Mouse (Mus musculus) bone marrow, adult 2 months (tissue): ENCODE measurements at regions not wholly inside any gene's neighbourhood (a gene's known extent, or its start where the extent isn't known, plus 50 kb on each side); places are given as distances from the start of the nearest gene placed in this dataset.

ENCODE experiments used
- H3K27ac ChIP-seq: fragments of 200-500 bp; 2 replicates; pipeline ENCODE4 v1.5.1; 2012; ENCODE audit warnings: low read depth, mild to moderate bottlenecking, control low read depth, inconsistent platforms, low read length; ENCODE audit not compliant: control insufficient read depth, poor library complexity, insufficient read depth
- H3K4me1 ChIP-seq: fragments of 200-500 bp; 2 replicates; pipeline ENCODE4 v1.6.1; 2011; ENCODE audit warnings: low read length; ENCODE audit not compliant: control insufficient read depth, insufficient read depth
- H3K4me3 ChIP-seq: fragments of 200-500 bp; replicated peaks from 2 replicates; pipeline ENCODE3; 2011; ENCODE audit warnings: mild to moderate bottlenecking, low read depth, low read length, control low read depth; ENCODE audit not compliant: control insufficient read depth
- CTCF ChIP-seq: fragments of 200-500 bp; IDR thresholded peaks from 2 replicates; pipeline ENCODE4 v1.5.1; 2011; ENCODE audit warnings: low read length, control low read depth; ENCODE audit not compliant: control insufficient read depth, insufficient read depth
- POLR2A ChIP-seq: fragments of 200-500 bp; IDR thresholded peaks from 2 replicates; pipeline ENCODE4 v1.6.1; 2011; ENCODE audit warnings: low read depth, mild to moderate bottlenecking, control low read depth, low read length, borderline replicate concordance; ENCODE audit not compliant: control insufficient read depth
- WGBS: fragments of 180-500 bp; shearing (Covaris S2); methylation state at CpG from one replicate; pipeline ENCODE4 v1.1.7; 2018; 5-methylcytosine and 5-hydroxymethylcytosine counted together

GRCm38 (mm10) chr1:89279382-89279781 is 175.2 kb upstream of the Agap1 start:
- H3K27ac ChIP-seq, result no peak overlapping the region
- H3K4me3 ChIP-seq, result no peak overlapping the region
- WGBS, result 48% methylated on average over 5 of the region's 5 CpGs
- TF ChIP-seq CTCF, result no peak
- no peak for TF ChIP-seq POLR2A
- H3K4me1 ChIP-seq, result no peaks in the 10 kb centered on the region

GRCm38 (mm10) chr1:89281107-89281655 is 173.4 kb upstream of the Agap1 start:
- Histone ChIP-seq H3K4me1 (no peaks in the 10 kb centered on the region), H3K27ac (no peak overlapping the region), H3K4me3 (no peak overlapping the region)
- WGBS, result 93% methylated on average over 1 of the region's 1 CpGs
- no peak for TF ChIP-seq CTCF
- TF ChIP-seq POLR2A, result no peak

DNA sequence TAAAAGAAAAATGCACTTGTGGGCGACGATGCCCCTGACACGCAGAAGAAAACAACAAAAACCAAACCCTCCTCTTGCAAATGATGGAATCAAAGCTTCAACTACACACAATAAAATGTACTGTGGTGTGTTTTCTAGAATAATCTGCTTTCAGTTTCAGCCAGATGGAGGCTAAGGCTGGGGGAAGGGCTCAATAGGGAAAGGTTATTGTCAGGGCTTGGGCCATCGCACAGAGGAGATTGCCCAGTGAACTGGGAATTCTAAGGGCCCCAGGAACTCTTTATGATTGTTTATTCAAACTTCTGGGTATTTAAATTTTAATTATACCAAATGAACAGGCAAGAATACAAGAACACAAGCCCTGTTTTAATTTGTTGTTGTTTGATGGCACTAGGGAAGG is 169.6 kb upstream of the Agap1 start:
- H3K4me1 ChIP-seq, result no peaks in the 10 kb centered on the region
- H3K27ac ChIP-seq, result no peak overlapping the region
- H3K4me3 ChIP-seq, result no peak overlapping the region
- TF ChIP-seq POLR2A, result no peak
- TF ChIP-seq CTCF, result no peak
- 84% methylated on average over 4 of the region's 4 CpGs for WGBS

GRCm38 (mm10) chr1:89287136-89287795 is 167.3 kb upstream of the Agap1 start:
- TF ChIP-seq CTCF (no peak), POLR2A (no peak)
- H3K4me1 ChIP-seq, result no peaks in the 10 kb centered on the region
- WGBS, result 79% methylated on average over 10 of the region's 10 CpGs
- H3K27ac ChIP-seq, result no peak overlapping the region
- H3K4me3 ChIP-seq, result no peak overlapping the region

GRCm38 (mm10) chr1:89288001-89288400 is 166.6 kb upstream of the Agap1 start:
- H3K27ac ChIP-seq, result no peak overlapping the region
- no peaks in the 10 kb centered on the region for H3K4me1 ChIP-seq
- no peak overlapping the region for H3K4me3 ChIP-seq
- TF ChIP-seq POLR2A, result no peak
- TF ChIP-seq CTCF, result no peak

DNA sequence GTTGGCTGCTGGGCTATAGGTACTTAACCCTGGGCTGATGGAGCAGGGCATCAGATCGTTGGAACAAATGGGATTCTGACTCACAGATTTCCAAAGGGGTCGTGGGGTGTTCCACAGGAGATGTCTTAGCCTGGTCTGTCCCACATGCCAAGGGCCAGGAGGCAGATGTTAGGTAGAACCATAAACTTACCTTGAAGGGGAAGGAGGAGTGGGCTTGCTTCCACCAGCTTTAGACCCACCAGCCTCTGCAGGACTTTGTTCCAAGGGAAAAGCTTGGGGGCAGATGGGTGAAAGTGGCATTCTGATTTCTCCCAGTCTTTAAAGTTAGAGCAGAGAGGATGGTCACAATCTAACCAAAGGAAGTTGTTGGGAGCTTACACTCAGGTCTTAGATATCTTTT is 165.7 kb upstream of the Agap1 start:
- WGBS, result 75% methylated on average over 2 of the region's 2 CpGs
- Histone ChIP-seq H3K4me1 (no peaks in the 10 kb centered on the region), H3K4me3 (no peak overlapping the region), H3K27ac (no peak overlapping the region)
- TF ChIP-seq CTCF (no peak), POLR2A (no peak)

GRCm38 (mm10) chr1:89296691-89297090 is 157.9 kb upstream of the Agap1 start:
- H3K4me3 ChIP-seq, result no peak overlapping the region
- no peaks in the 10 kb centered on the region; the same call in 1 of the 2 replicates for H3K4me1 ChIP-seq
- WGBS, result 78% methylated on average over 3 of the region's 3 CpGs
- TF ChIP-seq CTCF (no peak), POLR2A (no peak)
- no peak overlapping the region for H3K27ac ChIP-seq

DNA sequence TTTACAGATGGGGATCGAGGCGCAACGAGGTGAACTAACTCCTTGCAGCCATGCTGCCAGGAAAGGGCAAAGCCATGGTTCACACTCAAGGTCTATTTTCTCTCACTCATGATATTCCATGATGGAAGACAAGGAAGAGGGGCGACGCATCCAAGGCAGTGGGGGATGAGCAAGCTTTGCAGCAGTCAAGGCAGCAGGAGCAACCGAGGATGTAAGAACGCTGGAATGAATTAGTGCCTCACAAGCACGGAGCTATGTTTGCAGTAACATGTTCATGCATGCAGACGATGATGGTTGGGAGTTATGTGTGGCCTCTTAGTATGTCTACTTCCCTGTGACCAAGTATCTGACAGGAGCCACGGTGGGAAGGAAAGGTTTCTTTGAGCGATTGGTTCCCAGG is 156.8 kb upstream of the Agap1 start:
- Histone ChIP-seq H3K4me3 (no peak overlapping the region), H3K27ac (no peak overlapping the region), H3K4me1 (no peaks in the 10 kb centered on the region; the same call in 1 of the 2 replicates)
- WGBS, result 84% methylated on average over 11 of the region's 11 CpGs
- TF ChIP-seq POLR2A (no peak), CTCF (no peak)

GRCm38 (mm10) chr1:89301151-89301550 is 153.5 kb upstream of the Agap1 start:
- WGBS, result 81% methylated on average over 6 of the region's 6 CpGs
- no peak overlapping the region for H3K4me3 ChIP-seq
- TF ChIP-seq CTCF, result no peak
- no peak for TF ChIP-seq POLR2A
- H3K27ac ChIP-seq, result no peak overlapping the region
- no peaks in the 10 kb centered on the region; the same call in 1 of the 2 replicates for H3K4me1 ChIP-seq
